Mouse (Mus musculus): ENCODE data around the gene Ung. TPM values are rescaled to one million over a fixed set of nuclear protein-coding genes. Genes with fewer than 3 reads are reported as not detected.
A peak's percentile ranks its signal among the peaks of the same experiment; 100 is the strongest.

Gene Ung
- total RNA-seq (2021): 1 to 10 TPM; 5.8 to 6.8 TPM
- long read RNA-seq, experiment 1, transcript Ung-202 (6 exons, 2,136 nt): major isoform, 9 of 9 reads
- long read RNA-seq, experiment 1, partial matches to known transcripts: 0 of 9 reads
- long read RNA-seq, experiment 1, other reads (novel, unspliced or antisense): 0 of 9 reads
- long read RNA-seq, experiment 2, transcript Ung-202 (6 exons, 2,136 nt): major isoform, 6 of 6 reads
- long read RNA-seq, experiment 2, partial matches to known transcripts: 0 of 6 reads
- long read RNA-seq, experiment 2, other reads (novel, unspliced or antisense): 0 of 6 reads

GRCm38 (mm10) chr5:114130211-114130605 is at the start of gene Ung:
Gene Ung (plus strand): TSS chr5:114130386.
- peak; percentile 41 for DNase-seq

GRCm38 (mm10) chr5:114085501-114085900 is 44.7 kb upstream of the Ung start:
- no peak for DNase-seq

GRCm38 (mm10) chr5:114087875-114088480 is 42.2 kb upstream of the Ung start:
- no peak for DNase-seq

GRCm38 (mm10) chr5:114090421-114091013 is 39.7 kb upstream of the Ung start:
- DNase-seq: no peak

GRCm38 (mm10) chr5:114091057-114091807 is 39.0 kb upstream of the Ung start, which contains the start of gene Svop:
Gene Svop (minus strand): TSS chr5:114091570.
- DNase-seq: peak; percentile 80

- peak; percentile 91 for DNase-seq
Observed at GRCm38 (mm10) chr5:114099709-114100389, 30.3 kb upstream of the Ung start.

GRCm38 (mm10) chr5:114100390-114101099 is 29.6 kb upstream of the Ung start:
- peak; percentile 18 for DNase-seq

- DNase-seq: no peak
Observed at GRCm38 (mm10) chr5:114101873-114102272, 28.3 kb upstream of the Ung start.

GRCm38 (mm10) chr5:114102807-114103206 is 27.4 kb upstream of the Ung start:
- no peak for DNase-seq

- no peak for DNase-seq
Observed at GRCm38 (mm10) chr5:114106391-114106935, 23.7 kb upstream of the Ung start.

GRCm38 (mm10) chr5:114113334-114113733 is 16.9 kb upstream of the Ung start:
- DNase-seq: no peak

GRCm38 (mm10) chr5:114115030-114115429 is 15.2 kb upstream of the Ung start:
- DNase-seq: no peak

GRCm38 (mm10) chr5:114116586-114116985 is 13.6 kb upstream of the Ung start:
- no peak for DNase-seq

- DNase-seq: no peak
Observed at GRCm38 (mm10) chr5:114119806-114120205, 10.4 kb upstream of the Ung start.

GRCm38 (mm10) chr5:114126008-114126407 is 4.2 kb upstream of the Ung start:
- no peak for DNase-seq

- no peak for DNase-seq
Observed at GRCm38 (mm10) chr5:114126499-114127244, 3.5 kb upstream of the Ung start.

GRCm38 (mm10) chr5:114127374-114128349 is 2.5 kb upstream of the Ung start, which contains the start of gene Alkbh2:
Gene Alkbh2 (minus strand): TSS chr5:114128218.
- DNase-seq: peak; percentile 90

GRCm38 (mm10) chr5:114129550-114130210 is 506 bp upstream of the Ung start:
- no peak for DNase-seq

Measured in gastrocnemius, postnatal 10 days (tissue).